Mouse (Mus musculus) neural tube, embryonic 15.5 days (tissue): ENCODE measurements around the gene Adamtsl1. TPM values are rescaled to one million over a fixed set of nuclear protein-coding genes. Genes with fewer than 3 reads are reported as not detected.

Experiments
- ATAC-seq: fragments of 200-750 bp; cut with Nextera tagmentation; 2 replicates; pipeline ENCODE4 v1.8.0; 2017; ENCODE audit warnings: mild to moderate bottlenecking, moderate TSS enrichment, moderate library complexity; ENCODE audit not compliant: low FRiP score
- H3K27ac ChIP-seq: fragments of 300-500 bp; sonication (generic); replicated peaks from 2 replicates; pipeline ENCODE4 v1.5.1; 2015; ENCODE audit warnings: mild to moderate bottlenecking, inconsistent platforms
- H3K27me3 ChIP-seq: fragments of 300-500 bp; sonication (generic); replicated peaks from 2 replicates; pipeline ENCODE4 v1.6.1; 2015; ENCODE audit warnings: inconsistent platforms
- H3K36me3 ChIP-seq: fragments of 300-500 bp; sonication (generic); 2 replicates; pipeline ENCODE4 v1.6.1; 2015; ENCODE audit warnings: inconsistent platforms
- H3K4me1 ChIP-seq: fragments of 300-500 bp; sonication (generic); 2 replicates; pipeline ENCODE4 v1.6.1; 2015; ENCODE audit warnings: inconsistent platforms
- H3K4me2 ChIP-seq: fragments of 300-500 bp; sonication (generic); 2 replicates; pipeline ENCODE4 v1.6.1; 2015; ENCODE audit warnings: inconsistent platforms, mild to moderate bottlenecking, moderate library complexity
- H3K4me3 ChIP-seq: fragments of 300-500 bp; sonication (generic); replicated peaks from 2 replicates; pipeline ENCODE4 v1.5.1; 2015; ENCODE audit warnings: mild to moderate bottlenecking, inconsistent platforms
- H3K9ac ChIP-seq: fragments of 300-500 bp; sonication (generic); replicated peaks from 2 replicates; pipeline ENCODE4 v1.6.1; 2015; ENCODE audit warnings: mild to moderate bottlenecking, inconsistent platforms
- H3K9me3 ChIP-seq: fragments of 300-500 bp; sonication (generic); replicated peaks from 2 replicates; pipeline ENCODE4 v1.6.1; 2016; ENCODE audit warnings: inconsistent platforms
- WGBS: fragments of 180-500 bp; shearing (Covaris S2); methylation state at CpG from one replicate; pipeline ENCODE4 v1.1.7; 2015; ENCODE audit warnings: mixed read lengths; 5-methylcytosine and 5-hydroxymethylcytosine counted together
- polyA plus RNA-seq: library from polyadenylated mRNA; unstranded; fragments of >200 nt; fragmentation: Nextera tagmentation; extraction: Ambion mirVana; gene quantifications from 2 replicates; pipeline ENCODE4 v1.2.1, GENCODE M21; 2015

The Adamtsl1 gene
- polyA plus RNA-seq, 1 experiment from 2014 or later, result 13.0 TPM

GRCm38 (mm10) chr4:86329481-86329880 is 815.5 kb downstream of the Adamtsl1 start:
- H3K9me3 ChIP-seq, result no peaks in the 10 kb centered on the region
- H3K36me3 ChIP-seq, result no peaks in the 10 kb centered on the region
- no peak overlapping the region for H3K9ac ChIP-seq
- H3K4me3 ChIP-seq, result no peak overlapping the region
- no peak for ATAC-seq
- H3K4me2 ChIP-seq, result no peak overlapping the region
- H3K4me1 ChIP-seq, result no peaks in the 10 kb centered on the region
- H3K27me3 ChIP-seq, result no peaks in the 10 kb centered on the region
- WGBS, result 94% methylated on average over 1 of the region's 1 CpGs
- H3K27ac ChIP-seq, result no peak overlapping the region

- H3K4me3 ChIP-seq, result no peak overlapping the region
- H3K27ac ChIP-seq, result no peak overlapping the region
- H3K9me3 ChIP-seq, result no peaks in the 10 kb centered on the region
- peaks cover 5% of the 10 kb centered on the region; the same call in 1 of the 2 replicates for H3K4me1 ChIP-seq
- no peak for ATAC-seq
- 42% methylated on average over 10 of the region's 10 CpGs for WGBS
- no peaks in the 10 kb centered on the region for H3K36me3 ChIP-seq
- no peaks in the 10 kb centered on the region for H3K27me3 ChIP-seq
- no peak overlapping the region for H3K9ac ChIP-seq
- H3K4me2 ChIP-seq, result no peak overlapping the region
Observed at GRCm38 (mm10) chr4:86335861-86336415, 822.0 kb downstream of the Adamtsl1 start.

- H3K27ac ChIP-seq, result no peak overlapping the region
- ATAC-seq, result no peak
- H3K9me3 ChIP-seq, result no peaks in the 10 kb centered on the region
- no peaks in the 10 kb centered on the region for H3K27me3 ChIP-seq
- H3K9ac ChIP-seq, result no peak overlapping the region
- H3K36me3 ChIP-seq, result peaks cover 2% of the 10 kb centered on the region; the same call in 1 of the 2 replicates
- WGBS, result 72% methylated on average over 6 of the region's 6 CpGs
- H3K4me2 ChIP-seq, result no peak overlapping the region
- peaks cover 5% of the 10 kb centered on the region; the same call in 1 of the 2 replicates for H3K4me1 ChIP-seq
- no peak overlapping the region for H3K4me3 ChIP-seq
Observed at GRCm38 (mm10) chr4:86337216-86337765, 823.3 kb downstream of the Adamtsl1 start.

- Histone ChIP-seq H3K4me1 (no peaks in the 10 kb centered on the region), H3K27me3 (no peaks in the 10 kb centered on the region), H3K4me2 (no peak overlapping the region), H3K9ac (no peak overlapping the region), H3K36me3 (no peaks in the 10 kb centered on the region), H3K9me3 (no peaks in the 10 kb centered on the region), H3K27ac (no peak overlapping the region), H3K4me3 (no peak overlapping the region)
- ATAC-seq, result no peak
- WGBS, result 91% methylated on average over 4 of the region's 4 CpGs
Observed at GRCm38 (mm10) chr4:86349341-86349740, 835.4 kb downstream of the Adamtsl1 start.

- no peak for ATAC-seq
- 80% methylated on average over 4 of the region's 4 CpGs for WGBS
- H3K4me2 ChIP-seq, result no peak overlapping the region
- no peaks in the 10 kb centered on the region for H3K27me3 ChIP-seq
- H3K27ac ChIP-seq, result no peak overlapping the region
- no peak overlapping the region for H3K4me3 ChIP-seq
- no peak overlapping the region for H3K9ac ChIP-seq
- H3K36me3 ChIP-seq, result no peaks in the 10 kb centered on the region
- no peaks in the 10 kb centered on the region for H3K4me1 ChIP-seq
- H3K9me3 ChIP-seq, result no peaks in the 10 kb centered on the region
Observed at GRCm38 (mm10) chr4:86352121-86352520, 838.1 kb downstream of the Adamtsl1 start.

GRCm38 (mm10) chr4:86353550-86353949 is 839.6 kb downstream of the Adamtsl1 start:
- H3K36me3 ChIP-seq, result no peaks in the 10 kb centered on the region
- H3K4me1 ChIP-seq, result no peaks in the 10 kb centered on the region
- 90% methylated on average over 4 of the region's 4 CpGs for WGBS
- no peak overlapping the region for H3K4me3 ChIP-seq
- H3K4me2 ChIP-seq, result no peak overlapping the region
- no peak for ATAC-seq
- H3K9me3 ChIP-seq, result no peaks in the 10 kb centered on the region
- H3K27me3 ChIP-seq, result no peaks in the 10 kb centered on the region
- H3K27ac ChIP-seq, result no peak overlapping the region
- no peak overlapping the region for H3K9ac ChIP-seq

GRCm38 (mm10) chr4:86359398-86359797 is 845.4 kb downstream of the Adamtsl1 start:
- no peaks in the 10 kb centered on the region for H3K36me3 ChIP-seq
- H3K4me2 ChIP-seq, result no peak overlapping the region
- no peaks in the 10 kb centered on the region for H3K9me3 ChIP-seq
- no peak for ATAC-seq
- no peaks in the 10 kb centered on the region for H3K27me3 ChIP-seq
- 92% methylated on average over 5 of the region's 5 CpGs for WGBS
- H3K4me3 ChIP-seq, result no peak overlapping the region
- no peak overlapping the region for H3K27ac ChIP-seq
- H3K9ac ChIP-seq, result no peak overlapping the region
- H3K4me1 ChIP-seq, result no peaks in the 10 kb centered on the region

GRCm38 (mm10) chr4:86369055-86369454 is 855.1 kb downstream of the Adamtsl1 start:
- WGBS, result 69% methylated on average over 8 of the region's 8 CpGs
- H3K27me3 ChIP-seq, result no peaks in the 10 kb centered on the region
- no peaks in the 10 kb centered on the region for H3K9me3 ChIP-seq
- H3K9ac ChIP-seq, result no peak overlapping the region
- H3K36me3 ChIP-seq, result no peaks in the 10 kb centered on the region
- no peak overlapping the region for H3K27ac ChIP-seq
- no peaks in the 10 kb centered on the region for H3K4me1 ChIP-seq
- no peak overlapping the region for H3K4me3 ChIP-seq
- no peak overlapping the region for H3K4me2 ChIP-seq
- ATAC-seq, result no peak

GRCm38 (mm10) chr4:86373166-86373565 is 859.2 kb downstream of the Adamtsl1 start:
- WGBS, result 66% methylated on average over 2 of the region's 2 CpGs
- Histone ChIP-seq H3K4me1 (no peaks in the 10 kb centered on the region), H3K4me3 (no peak overlapping the region), H3K27me3 (no peaks in the 10 kb centered on the region), H3K36me3 (no peaks in the 10 kb centered on the region), H3K4me2 (no peak overlapping the region), H3K27ac (no peak overlapping the region), H3K9me3 (no peaks in the 10 kb centered on the region), H3K9ac (no peak overlapping the region)
- ATAC-seq, result no peak

GRCm38 (mm10) chr4:86383124-86383523 is 869.2 kb downstream of the Adamtsl1 start:
- Histone ChIP-seq H3K4me1 (no peaks in the 10 kb centered on the region), H3K36me3 (no peaks in the 10 kb centered on the region), H3K9me3 (no peaks in the 10 kb centered on the region), H3K4me2 (no peak overlapping the region), H3K4me3 (no peak overlapping the region), H3K27ac (no peak overlapping the region), H3K27me3 (no peaks in the 10 kb centered on the region), H3K9ac (no peak overlapping the region)
- ATAC-seq, result no peak
- 73% methylated on average over 2 of the region's 2 CpGs for WGBS

GRCm38 (mm10) chr4:86385121-86385520 is 871.1 kb downstream of the Adamtsl1 start:
- Histone ChIP-seq H3K9ac (no peak overlapping the region), H3K27me3 (no peaks in the 10 kb centered on the region), H3K4me3 (no peak overlapping the region), H3K36me3 (no peaks in the 10 kb centered on the region), H3K4me1 (no peaks in the 10 kb centered on the region), H3K4me2 (no peak overlapping the region), H3K9me3 (no peaks in the 10 kb centered on the region), H3K27ac (no peak overlapping the region)
- WGBS, result 94% methylated on average over 6 of the region's 6 CpGs
- ATAC-seq, result no peak

GRCm38 (mm10) chr4:86388430-86388829 is 874.5 kb downstream of the Adamtsl1 start:
- Histone ChIP-seq H3K36me3 (no peaks in the 10 kb centered on the region), H3K9me3 (no peaks in the 10 kb centered on the region), H3K4me1 (no peaks in the 10 kb centered on the region), H3K9ac (no peak overlapping the region), H3K27me3 (no peaks in the 10 kb centered on the region), H3K27ac (no peak overlapping the region), H3K4me3 (no peak overlapping the region), H3K4me2 (no peak overlapping the region)
- ATAC-seq, result no peak
- WGBS, result 75% methylated on average over 5 of the region's 5 CpGs
